Mouse (Mus musculus) cerebellum, postnatal 10 days (tissue): Measurements from ENCODE around the gene Slc29a4.

Experiments used
- DNase-seq, 2 experiments: peaks; one replicate each; pipeline ENCODE4 v3.0.0; 2021; ENCODE audit warnings: mixed read lengths in 2 of 2

Gene Slc29a4

GRCm38 (mm10) chr5:142696865-142697264 is 4.6 kb downstream of the Slc29a4 start:
- DNase-seq: no peak

- no peak for DNase-seq
Measured at GRCm38 (mm10) chr5:142697742-142698141, 5.4 kb downstream of the Slc29a4 start.

- peak in 1 of 2 experiments; percentile 62 for DNase-seq
Measured at GRCm38 (mm10) chr5:142700842-142701589, 8.7 kb downstream of the Slc29a4 start.

- DNase-seq: peak; percentile 89 to 90
Measured at GRCm38 (mm10) chr5:142701651-142702510, 9.6 kb downstream of the Slc29a4 start.

GRCm38 (mm10) chr5:142702511-142703138 is 10.3 kb downstream of the Slc29a4 start:
- DNase-seq: peak in 1 of 2 experiments; percentile 55

- DNase-seq: peak; percentile 91 to 93
Measured at GRCm38 (mm10) chr5:142703569-142703968, 11.3 kb downstream of the Slc29a4 start.

GRCm38 (mm10) chr5:142707709-142708108 is 15.4 kb downstream of the Slc29a4 start:
- no peak for DNase-seq

GRCm38 (mm10) chr5:142709436-142709835 is 17.1 kb downstream of the Slc29a4 start:
- no peak for DNase-seq

- no peak for DNase-seq
Measured at GRCm38 (mm10) chr5:142712373-142712772, 20.1 kb downstream of the Slc29a4 start.

- no peak for DNase-seq
Measured at GRCm38 (mm10) chr5:142713966-142714365, 21.7 kb downstream of the Slc29a4 start.

- no peak for DNase-seq
Measured at GRCm38 (mm10) chr5:142715059-142715458, 22.7 kb downstream of the Slc29a4 start.

GRCm38 (mm10) chr5:142716056-142716455 is 23.7 kb downstream of the Slc29a4 start:
- peak; percentile 52 to 64 for DNase-seq

- peak; percentile 94 to 97 for DNase-seq
Measured at GRCm38 (mm10) chr5:142718037-142718436, 25.7 kb downstream of the Slc29a4 start.

GRCm38 (mm10) chr5:142718486-142718885 is 26.2 kb downstream of the Slc29a4 start:
- DNase-seq: peak in 1 of 2 experiments; percentile 39

GRCm38 (mm10) chr5:142719897-142720296 is 27.6 kb downstream of the Slc29a4 start:
- peak in 1 of 2 experiments; percentile 38 for DNase-seq

- peak; percentile 87 to 90 for DNase-seq
Measured at GRCm38 (mm10) chr5:142723520-142724133, 31.3 kb downstream of the Slc29a4 start.

GRCm38 (mm10) chr5:142724265-142724664 is 32.0 kb downstream of the Slc29a4 start:
- DNase-seq: no peak

GRCm38 (mm10) chr5:142726748-142727147 is 34.4 kb downstream of the Slc29a4 start:
- peak; percentile 68 to 78 for DNase-seq

GRCm38 (mm10) chr5:142728301-142728700 is 36.0 kb downstream of the Slc29a4 start:
- DNase-seq: no peak

GRCm38 (mm10) chr5:142730295-142730694 is 38.0 kb downstream of the Slc29a4 start:
- no peak for DNase-seq

GRCm38 (mm10) chr5:142731916-142732315 is 39.6 kb downstream of the Slc29a4 start:
- peak in 1 of 2 experiments; percentile 55 for DNase-seq

GRCm38 (mm10) chr5:142739941-142740340 is 47.6 kb downstream of the Slc29a4 start:
- DNase-seq: no peak
